Mouse (Mus musculus): Measurements from ENCODE around the gene Gm4969. TPM values are rescaled to one million over a fixed set of nuclear protein-coding genes. Genes with fewer than 3 reads are reported as not detected.

Gene Gm4969
- polyA plus RNA-seq, 1 experiment = not detected

- Histone ChIP-seq H3K36me3 (ENCODE audit: control insufficient read depth, insufficient read depth) (peaks cover 15% of the 10 kb centered on the region), H3ac (ENCODE audit: control insufficient read depth, insufficient read length, low read depth) (peak overlapping the region; percentile 80), H3K79me2 (ENCODE audit: control insufficient read depth, insufficient read depth) (no peaks in the 10 kb centered on the region), H3K79me3 (ENCODE audit: low read depth) (no peaks in the 10 kb centered on the region), H3K4me3 (ENCODE audit: insufficient read depth, poor library complexity, severe bottlenecking) (peak overlapping the region; percentile 29), H3K27me3 (ENCODE audit: control insufficient read depth, insufficient read depth, insufficient read length) (no peaks in the 10 kb centered on the region)
- TF ChIP-seq CTCF (IDR thresholded peaks at IDR 0.05; ENCODE audit: control insufficient read depth, insufficient read depth, insufficient read length) (no peak), CEBPB (IDR thresholded peaks at IDR 0.05; ENCODE audit: low read depth) (no peak), USF1 (IDR thresholded peaks at IDR 0.05; ENCODE audit: low read depth) (no peak), MYOD1 (IDR thresholded peaks at IDR 0.05; ENCODE audit: control insufficient read depth, insufficient read length, low read depth) (no peak), MAX (IDR thresholded peaks at IDR 0.05) (no peak), MYOG (IDR thresholded peaks at IDR 0.05; ENCODE audit: control insufficient read depth, extremely low read depth, insufficient read length) (no peak), FOSL1 (IDR thresholded peaks at IDR 0.05; ENCODE audit: insufficient read depth, low read length, poor library complexity, severe bottlenecking) (no peak)
Measured at GRCm38 (mm10) chr7:19094826-19095750, 23.1 kb downstream of the Gm4969 start.

GRCm38 (mm10) chr7:19094471-19094825, 23.7 kb downstream of the Gm4969 start, which contains the start of gene Six5:
TSS of gene Six5 (plus strand) at chr7:19094594.
- H3K4me3 ChIP-seq (ENCODE audit: insufficient read depth, poor library complexity, severe bottlenecking) = peak within 1 kb of the TSS; percentile 29
- H3ac ChIP-seq (ENCODE audit: control insufficient read depth, insufficient read length, low read depth) = peak within 1 kb of the TSS; percentile 80
- TF ChIP-seq CEBPB (IDR thresholded peaks at IDR 0.05; ENCODE audit: low read depth) (no peak), MAX (IDR thresholded peaks at IDR 0.05) (no peak), MYOD1 (IDR thresholded peaks at IDR 0.05; ENCODE audit: control insufficient read depth, insufficient read length, low read depth) (no peak), FOSL1 (IDR thresholded peaks at IDR 0.05; ENCODE audit: insufficient read depth, low read length, poor library complexity, severe bottlenecking) (no peak), MYOG (IDR thresholded peaks at IDR 0.05; ENCODE audit: control insufficient read depth, extremely low read depth, insufficient read length) (no peak), USF1 (IDR thresholded peaks at IDR 0.05; ENCODE audit: low read depth) (no peak), CTCF (IDR thresholded peaks at IDR 0.05; ENCODE audit: control insufficient read depth, insufficient read depth, insufficient read length) (no peak)
- peaks cover 21% of the 10 kb centered on the region for H3K36me3 ChIP-seq (ENCODE audit: control insufficient read depth, insufficient read depth)
- no peaks in the 10 kb centered on the region for H3K79me2 ChIP-seq (ENCODE audit: control insufficient read depth, insufficient read depth)
- H3K79me3 ChIP-seq (ENCODE audit: low read depth) = no peaks in the 10 kb centered on the region
- no peaks in the 10 kb centered on the region for H3K27me3 ChIP-seq (ENCODE audit: control insufficient read depth, insufficient read depth, insufficient read length)

GRCm38 (mm10) chr7:19093537-19094385, 24.4 kb downstream of the Gm4969 start:
- H3ac ChIP-seq (ENCODE audit: control insufficient read depth, insufficient read length, low read depth) = peak overlapping the region; percentile 53
- no peaks in the 10 kb centered on the region for H3K79me2 ChIP-seq (ENCODE audit: control insufficient read depth, insufficient read depth)
- no peaks in the 10 kb centered on the region for H3K79me3 ChIP-seq (ENCODE audit: low read depth)
- no peaks in the 10 kb centered on the region for H3K27me3 ChIP-seq (ENCODE audit: control insufficient read depth, insufficient read depth, insufficient read length)
- peaks cover 28% of the 10 kb centered on the region for H3K36me3 ChIP-seq (ENCODE audit: control insufficient read depth, insufficient read depth)
- TF ChIP-seq CTCF (IDR thresholded peaks at IDR 0.05; ENCODE audit: control insufficient read depth, insufficient read depth, insufficient read length) = no peak
- peak overlapping the region; percentile 29 for H3K4me3 ChIP-seq (ENCODE audit: insufficient read depth, poor library complexity, severe bottlenecking)

- Histone ChIP-seq H3K27me3 (ENCODE audit: control insufficient read depth, insufficient read depth, insufficient read length) (no peaks in the 10 kb centered on the region), H3K79me2 (ENCODE audit: control insufficient read depth, insufficient read depth) (no peaks in the 10 kb centered on the region), H3K4me3 (ENCODE audit: insufficient read depth, poor library complexity, severe bottlenecking) (no peak overlapping the region), H3K36me3 (ENCODE audit: control insufficient read depth, insufficient read depth) (peaks cover 33% of the 10 kb centered on the region), H3K79me3 (ENCODE audit: low read depth) (no peaks in the 10 kb centered on the region), H3ac (ENCODE audit: control insufficient read depth, insufficient read length, low read depth) (no peak overlapping the region)
- TF ChIP-seq USF1 (IDR thresholded peaks at IDR 0.05; ENCODE audit: low read depth) (no peak), CTCF (IDR thresholded peaks at IDR 0.05; ENCODE audit: control insufficient read depth, insufficient read depth, insufficient read length) (peak; percentile 92)
Measured at GRCm38 (mm10) chr7:19093174-19093521, 25.0 kb downstream of the Gm4969 start.

- Histone ChIP-seq H3K79me3 (ENCODE audit: low read depth) (no peaks in the 10 kb centered on the region), H3K79me2 (ENCODE audit: control insufficient read depth, insufficient read depth) (no peaks in the 10 kb centered on the region), H3K27me3 (ENCODE audit: control insufficient read depth, insufficient read depth, insufficient read length) (no peaks in the 10 kb centered on the region), H3ac (ENCODE audit: control insufficient read depth, insufficient read length, low read depth) (no peak overlapping the region), H3K36me3 (ENCODE audit: control insufficient read depth, insufficient read depth) (peaks cover 38% of the 10 kb centered on the region), H3K4me3 (ENCODE audit: insufficient read depth, poor library complexity, severe bottlenecking) (no peak overlapping the region)
- no peak for TF ChIP-seq FOSL1 (IDR thresholded peaks at IDR 0.05; ENCODE audit: insufficient read depth, low read length, poor library complexity, severe bottlenecking)
- TF ChIP-seq MYOG (IDR thresholded peaks at IDR 0.05; ENCODE audit: control insufficient read depth, extremely low read depth, insufficient read length) = no peak
- TF ChIP-seq CTCF (IDR thresholded peaks at IDR 0.05; ENCODE audit: control insufficient read depth, insufficient read depth, insufficient read length) = no peak
- no peak for TF ChIP-seq USF1 (IDR thresholded peaks at IDR 0.05; ENCODE audit: low read depth)
- no peak for TF ChIP-seq MYOD1 (IDR thresholded peaks at IDR 0.05; ENCODE audit: control insufficient read depth, insufficient read length, low read depth)
- TF ChIP-seq CEBPB (IDR thresholded peaks at IDR 0.05; ENCODE audit: low read depth) = no peak
- no peak for TF ChIP-seq MAX (IDR thresholded peaks at IDR 0.05)
Measured at GRCm38 (mm10) chr7:19092381-19093173, 25.6 kb downstream of the Gm4969 start.

Measured in C2C12 (cell line).